Mouse (Mus musculus) brain, embryonic 18.5 days (tissue): ENCODE measurements around the gene Msantd1.

Experiments
- DNase-seq: peaks from one replicate; pipeline ENCODE4 v3.0.0-alpha.2; 2012; ENCODE audit warnings: low read depth, low spot score

The Msantd1 gene

DNA sequence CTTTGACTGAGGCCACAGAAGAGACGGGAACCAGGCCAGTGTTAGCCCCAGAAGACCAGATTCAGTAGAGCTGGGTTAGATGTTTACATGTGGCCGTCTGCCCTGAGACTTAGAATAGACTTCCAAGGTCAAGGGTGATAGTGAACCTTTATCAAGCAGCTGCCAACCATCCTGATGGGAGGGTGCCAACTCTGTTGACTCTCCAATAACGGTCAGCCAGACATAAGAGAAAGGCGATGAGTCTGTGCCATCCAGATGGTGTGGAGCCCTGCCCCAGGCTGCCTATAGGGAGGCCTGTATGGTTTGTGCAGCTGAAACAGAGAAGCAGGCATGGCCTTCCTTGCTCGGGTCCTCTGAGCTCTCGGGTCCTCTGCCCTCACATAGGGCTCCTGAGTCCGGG, 16.7 kb downstream of the Msantd1 start:
- DNase-seq = no peak

DNA sequence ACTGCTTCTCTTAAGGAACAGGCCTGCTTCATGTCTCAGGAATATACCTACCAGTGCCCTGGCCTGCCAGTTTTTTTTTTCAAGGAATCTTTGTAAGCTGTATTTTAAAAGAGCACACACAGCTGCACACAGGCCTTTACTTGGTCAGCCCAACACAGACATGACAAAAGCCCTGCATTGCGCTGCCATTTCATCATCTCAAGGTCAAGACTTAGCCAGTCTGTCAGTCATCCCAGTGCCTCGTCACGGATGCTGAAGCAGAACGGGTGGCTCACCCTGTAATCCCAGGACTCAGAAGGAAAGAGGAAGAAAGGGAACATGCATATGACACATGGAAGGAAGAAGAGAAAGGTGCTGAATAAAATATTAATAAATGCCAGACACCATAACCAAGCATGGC, 19.8 kb downstream of the Msantd1 start:
- DNase-seq = no peak

DNA sequence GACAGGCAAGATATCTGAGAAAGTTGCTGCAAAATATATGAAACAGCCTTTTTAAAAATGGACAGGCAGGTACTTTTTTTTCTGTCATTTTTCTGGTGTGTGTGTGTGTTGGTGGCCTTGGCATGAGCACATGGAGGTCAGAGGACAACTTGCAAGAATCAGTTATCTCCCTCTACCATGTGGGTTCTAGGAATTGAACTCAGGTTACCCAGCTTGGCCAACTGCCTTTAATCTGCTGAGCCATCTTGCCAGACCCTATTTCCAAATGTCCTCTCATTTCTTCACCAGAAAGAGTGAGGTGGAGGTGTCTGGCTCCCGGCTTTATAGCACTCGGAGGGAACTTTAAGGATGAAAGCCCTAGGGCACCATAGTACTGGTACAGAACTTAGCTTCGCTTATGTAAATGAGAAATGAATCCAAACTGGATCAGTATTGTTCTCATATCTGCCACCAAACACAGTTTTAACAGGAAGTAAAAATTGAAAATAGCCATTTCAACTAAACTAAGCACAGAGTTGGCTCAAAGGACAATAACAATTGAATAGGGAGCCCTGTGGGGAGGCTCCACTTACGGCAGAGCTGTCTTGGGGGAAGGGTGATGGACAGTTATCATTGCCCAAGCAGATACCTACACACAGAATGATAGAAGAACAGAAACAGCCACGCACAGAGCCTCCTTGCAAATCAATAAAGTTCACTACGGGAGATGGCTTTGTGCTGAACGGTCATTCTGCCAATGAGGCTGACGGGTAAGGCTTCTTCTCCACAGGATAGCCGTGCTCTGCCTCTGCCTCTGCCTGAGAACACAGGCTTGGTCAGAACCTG, 22.6 kb downstream of the Msantd1 start:
- no peak for DNase-seq

DNA sequence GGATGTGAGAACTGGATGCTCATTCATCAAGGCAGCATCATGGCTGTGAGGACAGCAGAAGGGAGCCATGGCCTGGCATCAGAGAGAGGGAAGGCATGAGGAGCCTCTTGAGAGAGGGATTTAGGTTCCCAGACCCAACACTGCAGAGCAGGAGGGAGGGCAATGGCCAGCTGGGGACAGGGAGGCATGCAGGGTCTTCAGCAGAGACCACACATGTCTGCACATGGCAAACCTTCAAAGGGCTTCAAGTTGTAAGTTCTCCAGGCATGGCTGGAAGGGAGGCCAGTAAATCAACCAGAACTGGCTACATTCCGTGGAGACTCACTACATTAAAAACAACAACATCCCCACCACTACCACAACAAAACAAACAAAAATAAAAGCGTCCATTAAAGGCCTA, 23.3 kb downstream of the Msantd1 start:
- DNase-seq = no peak

DNA sequence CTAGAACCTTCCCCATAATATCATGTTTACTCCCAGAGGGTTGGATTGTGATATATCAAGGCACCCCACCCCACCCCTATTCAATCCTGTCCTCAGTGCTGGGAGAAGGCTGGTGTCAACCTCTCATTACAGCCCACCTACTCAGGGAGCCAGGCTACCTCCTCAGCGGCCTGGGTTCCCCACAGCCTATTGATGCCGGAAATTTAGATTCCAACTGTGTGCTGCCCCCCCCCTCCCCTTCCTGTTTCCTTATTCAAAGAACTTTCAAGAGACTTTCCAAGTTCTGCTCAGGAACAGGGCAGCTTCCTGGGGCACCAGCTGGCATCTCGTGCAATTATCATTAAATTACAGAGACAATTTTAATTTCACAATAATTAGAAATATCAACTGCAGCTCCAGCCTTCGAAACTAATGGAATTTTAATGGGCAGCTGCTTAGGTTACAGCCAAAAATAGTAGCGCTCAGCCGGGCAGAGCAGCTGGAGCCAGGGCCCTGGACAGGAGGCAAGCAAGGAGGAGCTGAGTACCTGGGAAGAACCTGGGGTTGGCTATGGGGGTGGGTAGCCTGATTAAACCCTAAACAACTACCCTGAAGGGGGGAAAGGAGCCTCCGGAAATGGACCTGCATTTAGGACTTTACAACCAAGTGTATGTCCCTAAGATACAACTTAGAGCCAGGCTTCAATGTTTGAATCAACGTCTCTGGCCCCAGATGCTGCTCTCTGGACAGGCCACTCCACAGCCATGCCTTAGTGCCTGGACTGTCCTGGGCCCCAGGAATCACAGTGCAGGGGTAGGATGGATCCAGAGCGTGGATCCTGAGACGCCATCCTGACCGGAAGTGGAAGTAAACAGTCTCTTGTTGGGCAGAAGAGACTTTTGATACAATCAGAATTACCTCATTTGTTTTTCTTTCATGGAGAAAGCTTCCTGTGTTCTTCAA, 24.0 kb downstream of the Msantd1 start:
- no peak for DNase-seq

DNA sequence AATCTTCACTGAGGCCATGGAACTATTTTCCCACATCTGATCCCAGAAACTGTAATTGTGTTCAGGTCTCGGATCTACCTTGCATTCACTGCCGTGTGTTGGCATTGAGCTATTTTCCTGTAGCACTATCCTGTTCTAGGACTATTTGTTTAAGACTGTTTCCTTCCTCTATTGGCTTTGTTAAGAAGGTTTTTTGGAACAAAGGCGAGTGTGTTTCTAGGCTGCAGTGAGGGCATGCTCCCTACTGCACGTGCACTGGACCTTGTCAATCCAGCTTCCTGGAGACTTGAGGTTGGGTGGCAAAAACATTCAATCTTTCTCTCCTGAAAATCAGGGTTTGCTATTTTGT, 24.6 kb downstream of the Msantd1 start:
- DNase-seq = no peak

DNA sequence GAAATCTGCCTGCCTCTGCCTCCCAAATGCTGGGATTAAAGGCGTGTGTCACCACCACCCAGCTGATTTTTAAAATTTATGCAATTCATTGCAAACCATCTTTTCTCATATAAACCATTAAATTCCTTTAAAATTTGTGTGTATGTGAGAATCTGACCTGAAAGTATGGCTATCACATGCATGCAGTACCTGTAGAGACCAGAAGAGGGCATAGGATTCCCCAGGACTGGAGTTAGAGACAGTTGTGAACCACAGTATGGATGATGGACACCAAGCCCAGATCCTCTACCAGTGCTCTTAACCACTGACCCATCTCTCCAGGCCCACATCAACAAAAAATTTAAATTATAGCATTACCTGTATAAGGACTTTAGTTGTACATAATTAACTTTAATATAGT, 25.6 kb downstream of the Msantd1 start:
- DNase-seq = no peak

DNA sequence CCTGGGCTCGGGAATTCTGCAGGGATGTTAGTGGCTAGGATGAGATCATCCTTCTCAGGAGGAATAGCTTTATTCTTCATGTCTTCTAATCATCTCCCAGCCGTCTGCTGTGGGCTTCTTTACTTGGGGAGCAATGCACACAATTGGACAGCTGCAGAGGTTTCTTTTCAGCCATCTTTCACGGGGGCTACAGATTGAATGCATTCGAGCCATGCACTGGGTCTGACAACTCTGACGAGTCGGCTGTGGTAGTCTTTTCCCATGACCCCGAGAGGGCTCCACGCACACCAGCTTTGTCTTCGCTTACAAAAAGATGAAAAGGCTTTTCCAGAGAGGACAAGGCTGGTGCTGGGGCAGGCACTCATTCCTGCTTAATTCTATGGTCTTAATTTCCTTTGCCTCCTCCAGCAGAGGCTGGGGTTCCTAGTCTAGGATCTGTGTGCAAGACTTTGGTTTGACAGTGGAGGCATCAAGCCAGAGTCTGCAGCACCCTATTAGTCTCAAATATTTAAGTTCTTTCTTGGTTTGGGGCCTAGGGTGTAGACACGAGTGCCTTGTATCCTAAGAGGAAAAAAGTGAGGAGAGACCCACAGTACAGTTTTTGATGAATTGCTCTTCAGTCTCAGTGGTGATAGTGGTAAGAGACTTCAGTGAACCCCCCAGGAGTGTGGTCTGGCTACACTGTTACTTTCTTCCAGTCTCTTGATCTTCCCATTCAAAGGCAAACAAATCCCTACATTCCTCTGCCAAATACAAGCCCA, 34.1 kb downstream of the Msantd1 start:
- DNase-seq = no peak

DNA sequence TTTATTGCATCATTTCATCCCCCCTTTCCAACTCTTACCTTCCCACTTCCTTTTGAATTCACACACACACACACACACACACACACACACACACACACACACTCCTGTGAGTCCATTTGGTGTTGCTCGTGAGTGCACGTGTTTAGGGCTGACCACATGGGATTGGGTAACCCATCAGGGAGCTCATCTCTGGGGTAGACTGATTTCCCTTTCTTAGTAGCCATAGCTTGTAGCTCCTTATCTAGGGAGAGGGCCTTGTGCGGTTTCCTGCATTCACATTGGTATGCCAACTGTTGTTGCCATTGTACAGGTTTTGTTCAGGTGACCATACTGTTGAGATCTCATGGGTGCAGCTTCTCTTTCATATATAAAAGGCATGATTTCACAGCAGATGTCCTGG, 35.6 kb downstream of the Msantd1 start:
- no peak for DNase-seq

DNA sequence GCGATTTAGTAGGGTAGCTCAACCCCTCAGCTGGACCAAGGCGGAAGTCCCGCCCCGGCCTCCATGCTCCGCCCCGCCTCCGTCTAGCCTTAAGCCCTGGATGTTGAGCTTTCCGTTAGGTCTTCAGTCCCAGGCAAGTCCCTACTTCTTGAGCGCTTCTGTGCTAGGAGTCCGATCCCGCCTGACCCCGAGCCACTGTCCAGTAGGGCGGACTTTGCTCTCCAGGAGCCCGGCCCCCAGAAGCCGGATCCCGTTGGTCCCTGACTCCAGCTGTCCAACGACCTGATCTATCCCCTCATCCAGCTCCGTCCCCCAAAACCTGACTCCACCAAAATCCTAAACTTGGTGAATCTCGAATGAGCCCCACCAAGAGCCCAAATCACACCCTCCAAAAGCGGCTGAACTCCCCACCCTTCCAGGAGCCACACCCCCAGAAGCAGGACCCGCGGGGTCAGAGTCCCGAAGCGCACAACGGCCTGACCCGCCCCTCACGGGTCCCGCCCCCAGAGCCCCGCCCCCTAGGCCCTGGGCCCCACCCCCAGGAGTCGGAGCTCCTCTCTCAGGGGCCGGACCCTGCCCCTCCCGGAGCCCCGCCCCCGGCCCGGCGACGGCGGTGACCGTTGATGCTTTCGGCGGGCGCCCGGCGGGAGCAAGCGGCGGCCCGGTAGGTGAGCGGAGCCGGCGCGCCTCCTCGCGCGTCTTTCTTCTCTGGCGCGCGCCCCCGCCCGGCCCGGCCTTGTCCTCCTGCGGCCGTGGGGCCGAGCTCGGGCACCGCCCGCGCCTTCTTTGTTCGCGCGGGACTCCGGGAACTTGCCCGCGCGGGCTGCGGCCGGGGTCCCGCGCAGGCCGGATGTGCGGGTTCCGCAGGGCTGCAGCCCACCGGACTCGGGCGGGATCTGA, 41.3 kb downstream of the Msantd1 start, which contains the start of gene Rgs12:
Rgs12 (plus strand) TSS at position 585 of the 900 bp plus-strand sequence.
- no peak for DNase-seq

DNA sequence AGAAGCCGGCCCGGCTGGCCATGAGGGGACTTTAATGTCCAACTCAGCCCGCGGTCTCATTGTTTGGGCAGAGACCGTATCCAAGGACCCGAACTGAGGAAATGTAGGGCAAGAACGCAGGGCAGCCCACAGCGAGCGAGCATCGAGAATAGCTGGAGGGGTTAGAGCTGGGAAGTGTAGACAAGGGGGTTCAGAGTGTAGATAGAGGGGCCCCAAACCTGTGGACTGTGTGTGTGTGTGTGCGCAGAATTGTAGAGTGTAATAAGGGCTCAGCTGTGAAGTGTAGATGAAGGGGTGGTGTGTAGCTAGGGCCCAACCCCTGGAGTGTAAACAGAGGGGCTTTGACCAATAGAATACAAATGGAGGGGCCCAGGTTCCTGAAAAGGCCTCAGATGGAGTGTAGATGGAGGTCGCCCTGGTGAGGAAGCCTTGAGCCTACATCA, 42.0 kb downstream of the Msantd1 start:
- no peak for DNase-seq

DNA sequence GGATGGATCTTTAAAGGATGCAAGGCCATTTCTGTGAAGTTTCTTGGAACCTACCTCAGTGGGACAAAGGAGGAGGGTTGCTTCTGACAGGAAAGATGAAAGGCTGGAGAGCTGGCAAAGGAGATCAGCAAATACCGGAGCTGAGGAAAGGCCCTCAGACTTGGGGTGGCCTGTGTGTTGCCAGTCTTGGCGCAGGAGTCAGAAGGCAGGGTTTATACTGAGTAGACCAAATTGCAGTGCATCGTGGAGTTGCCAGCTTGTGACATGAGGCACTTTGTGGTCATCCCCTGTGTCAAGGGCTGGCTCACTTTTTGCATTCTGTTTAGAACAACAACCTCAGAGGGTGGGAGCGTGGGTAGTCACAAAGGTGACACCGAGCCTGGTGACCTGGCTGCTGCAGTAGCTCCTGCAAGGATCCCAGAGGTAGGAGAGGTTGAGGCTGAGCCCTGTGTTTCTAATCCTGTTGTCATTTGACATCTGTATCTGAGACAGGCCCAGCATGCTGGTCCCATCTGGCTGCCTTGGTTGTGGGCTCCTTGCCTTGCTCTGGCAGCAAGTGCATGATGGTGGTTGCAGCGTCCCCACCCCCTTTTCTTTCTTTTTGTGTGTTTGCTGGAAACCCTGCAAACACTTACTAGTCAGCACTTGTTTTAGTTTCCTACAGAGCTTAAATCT, 42.8 kb downstream of the Msantd1 start:
- DNase-seq = no peak

DNA sequence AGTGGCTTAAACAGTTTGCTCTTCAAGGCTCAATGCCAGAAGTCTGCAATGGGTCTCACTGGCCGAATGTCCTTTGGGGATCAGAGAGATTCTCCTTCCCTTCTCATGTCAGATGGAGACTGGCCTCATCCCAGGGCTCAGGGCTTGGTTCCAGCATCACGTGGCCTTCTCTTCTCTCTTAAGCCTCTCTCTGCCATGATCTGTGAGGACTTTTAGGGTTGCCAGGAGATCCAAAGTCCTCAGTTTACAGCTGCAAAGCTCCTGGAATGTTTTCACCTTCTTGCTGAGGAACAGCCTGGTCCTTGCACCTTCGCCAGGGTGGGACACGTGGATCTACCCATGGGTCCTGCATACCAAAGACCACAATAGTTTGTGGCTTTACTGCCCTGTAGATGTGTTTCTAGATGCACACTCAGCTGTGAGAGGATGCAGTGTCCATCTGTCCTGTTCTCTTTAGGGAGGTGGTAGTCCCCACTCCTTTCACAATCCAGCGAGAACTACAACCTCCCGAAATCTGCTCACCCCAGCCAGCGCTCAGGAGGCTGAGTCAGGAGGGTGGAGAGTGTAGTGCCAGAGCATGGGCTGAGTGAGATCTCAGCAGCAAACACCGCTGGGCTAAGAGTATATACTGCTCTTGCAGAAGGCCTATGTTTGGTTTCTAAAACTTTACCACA, 43.5 kb downstream of the Msantd1 start:
- DNase-seq = no peak

DNA sequence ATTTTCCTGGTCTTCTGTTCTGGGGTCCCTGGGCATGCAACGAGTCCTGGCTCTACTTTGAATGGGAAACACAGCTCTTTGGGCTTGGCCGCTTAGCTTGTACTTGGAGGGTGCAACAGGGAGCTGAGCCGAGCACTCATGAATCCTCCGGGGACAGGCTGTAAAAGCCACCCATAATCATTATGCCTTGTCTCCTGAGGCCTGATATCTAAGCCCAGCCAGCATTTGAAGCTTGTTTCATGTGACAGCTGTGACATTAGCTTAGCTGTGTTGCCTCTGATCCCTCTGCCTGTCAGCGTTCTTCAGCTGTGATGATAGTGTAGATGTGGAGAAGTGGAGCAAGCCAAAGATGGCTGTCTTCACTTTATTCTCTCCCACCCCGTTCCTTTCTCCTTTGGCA, 46.7 kb downstream of the Msantd1 start:
- no peak for DNase-seq

DNA sequence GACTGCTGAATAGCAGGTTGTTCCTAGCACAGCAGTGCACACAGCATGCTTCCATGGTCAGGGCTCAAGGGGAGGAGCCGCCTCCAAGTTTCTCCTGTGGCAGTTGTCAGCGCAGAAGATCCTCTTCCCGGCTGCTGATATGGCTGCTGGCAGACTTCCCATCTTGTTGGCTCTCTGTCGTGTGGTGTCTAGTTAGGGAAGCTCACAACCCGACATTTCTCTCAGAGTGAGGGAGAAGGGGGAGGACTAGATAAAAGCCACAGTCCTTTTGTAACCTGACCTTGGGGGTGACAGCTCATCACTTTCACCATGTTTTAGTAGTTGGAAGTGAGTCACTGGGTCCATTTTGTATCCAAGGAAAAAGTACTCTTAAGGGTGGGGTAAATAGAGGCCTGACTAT, 47.8 kb downstream of the Msantd1 start:
- no peak for DNase-seq

DNA sequence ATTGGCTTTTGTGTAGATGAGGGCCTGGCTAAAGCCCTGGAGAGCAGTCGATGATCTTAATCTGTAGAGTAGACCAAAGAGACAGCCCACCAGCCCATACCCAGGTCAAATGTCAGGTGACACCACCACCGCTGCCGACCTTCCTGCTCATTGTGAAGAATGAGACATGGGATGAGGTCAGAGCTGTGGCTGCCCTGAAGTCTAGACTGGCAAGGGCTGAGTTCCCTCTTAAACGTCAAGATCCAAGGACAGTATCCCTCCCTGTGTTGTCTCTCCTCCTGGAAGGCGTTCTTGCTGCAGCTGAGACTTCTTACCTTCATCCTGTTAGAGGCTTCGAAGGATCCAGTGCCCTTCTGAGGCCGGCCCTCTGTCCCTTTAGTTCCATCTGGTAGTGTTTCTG, 48.3 kb downstream of the Msantd1 start:
- DNase-seq = no peak

DNA sequence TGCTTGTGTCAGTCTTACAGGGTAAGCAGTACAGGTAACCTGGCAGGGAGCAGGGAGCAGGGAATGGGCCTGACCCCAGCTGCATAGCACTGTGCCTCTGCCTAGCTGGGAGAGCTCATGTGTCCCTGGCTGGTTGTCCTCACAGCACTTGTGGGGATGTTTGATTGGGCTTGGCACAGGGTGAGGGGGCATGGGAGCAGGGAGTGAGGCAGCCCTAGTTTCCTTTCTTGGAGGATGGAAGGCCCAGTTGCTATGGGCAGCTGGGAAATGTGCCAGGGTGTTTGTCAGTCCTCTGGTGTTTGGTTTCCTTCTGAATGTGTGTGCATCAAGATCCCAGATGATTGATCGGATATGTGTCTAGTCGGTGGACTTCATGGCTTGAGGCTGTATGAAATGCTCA, 49.2 kb downstream of the Msantd1 start:
- DNase-seq = no peak

DNA sequence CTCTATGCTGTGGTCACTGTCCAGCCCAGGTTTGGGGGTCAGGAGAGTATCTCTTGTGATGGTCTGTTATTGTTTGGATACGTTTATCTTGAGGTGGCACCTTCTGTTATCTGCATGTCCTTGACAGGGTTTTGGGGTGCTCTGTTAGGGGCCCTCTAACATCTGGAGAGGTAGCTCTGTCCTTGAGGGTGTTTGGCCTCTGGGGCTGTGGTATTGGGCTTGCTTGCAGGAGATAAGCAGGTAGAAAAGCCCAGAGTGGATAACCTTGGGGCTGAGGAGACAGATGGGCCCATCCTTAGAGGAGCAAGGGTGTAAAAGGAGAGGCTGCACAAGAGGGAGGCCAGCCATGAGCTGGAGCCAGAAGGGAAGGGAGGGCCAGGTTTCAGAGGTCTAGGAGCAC, 52.2 kb downstream of the Msantd1 start:
- DNase-seq = no peak

DNA sequence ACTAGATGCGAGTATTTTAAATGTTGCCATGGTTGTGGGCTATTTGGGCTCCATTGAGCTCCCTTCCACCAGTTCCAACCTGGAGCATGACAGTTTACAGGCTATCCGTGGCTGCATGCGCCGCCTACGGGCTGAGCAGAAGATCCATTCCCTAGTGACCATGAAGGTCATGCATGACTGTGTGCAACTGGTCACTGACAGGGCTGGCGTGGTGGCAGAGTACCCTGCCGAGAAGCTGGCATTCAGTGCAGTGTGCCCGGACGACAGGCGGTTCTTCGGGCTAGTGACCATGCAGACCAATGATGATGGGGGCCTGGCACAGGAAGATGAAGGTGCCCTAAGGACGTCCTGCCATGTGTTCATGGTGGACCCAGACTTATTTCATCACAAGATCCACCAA, 57.7 kb downstream of the Msantd1 start:
- no peak for DNase-seq

DNA sequence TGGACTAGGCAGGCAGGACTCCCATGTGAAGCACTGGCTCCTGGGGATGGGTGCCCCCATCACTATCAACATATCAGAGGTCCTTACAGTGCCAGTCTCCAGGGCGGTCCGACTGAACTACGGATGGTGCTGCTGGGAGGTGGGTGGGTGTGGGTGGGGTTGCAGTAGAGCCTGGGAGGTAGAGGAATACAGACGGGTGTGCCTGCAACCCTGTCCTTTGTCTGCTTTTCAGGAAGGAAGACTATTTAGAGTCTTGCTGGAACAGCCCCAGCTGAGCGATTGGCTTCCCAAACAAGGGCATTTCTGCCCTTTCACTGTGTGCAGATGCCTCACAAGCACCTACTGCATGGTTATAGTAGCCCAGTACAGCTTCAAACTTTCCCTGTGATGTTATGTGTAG, 60.6 kb downstream of the Msantd1 start:
- DNase-seq = no peak
